Mouse (Mus musculus) ES-E14 (cell line): Measurements from ENCODE around the gene Hsp90b1. TPM values are rescaled to one million over a fixed set of nuclear protein-coding genes. Genes with fewer than 3 reads are reported as not detected.

Experiments
- DNase-seq: peaks from one replicate; pipeline ENCODE4 v3.0.0-alpha.2; 2013; ENCODE audit warnings: low read depth, low spot score
- H3K27ac ChIP-seq: 2 replicates; pipeline ENCODE4 v1.5.1; 2012; ENCODE audit warnings: low read depth, mild to moderate bottlenecking, low read length, moderate library complexity, mixed read lengths; ENCODE audit not compliant: poor library complexity, insufficient read depth, severe bottlenecking
- H3K36me3 ChIP-seq: 2 replicates; pipeline ENCODE4 v1.6.1; 2012; ENCODE audit warnings: mild to moderate bottlenecking, low read length, moderate library complexity, mixed read lengths; ENCODE audit not compliant: control insufficient read depth, poor library complexity, insufficient read depth, severe bottlenecking
- H3K4me1 ChIP-seq, 2 experiments: fragments of 150-350 bp in 1 of 2; sonication (generic) in 1 of 2; 2 replicates each; pipeline ENCODE4 v1.6.1; 2012; ENCODE audit warnings: low read length in 2 of 2, mild to moderate bottlenecking in 1 of 2, mixed read lengths in 1 of 2; ENCODE audit not compliant: control insufficient read depth in 2 of 2, insufficient read depth in 2 of 2, poor library complexity in 1 of 2
- H3K4me3 ChIP-seq, 2 experiments: fragments of 150-350 bp in 1 of 2; sonication (generic) in 1 of 2; 2 replicates each; pipeline ENCODE4 v1.5.1; 2012; ENCODE audit warnings: low read length in 2 of 2, low read depth in 1 of 2, mild to moderate bottlenecking in 1 of 2, mixed read lengths in 1 of 2; ENCODE audit not compliant: insufficient read depth in 1 of 2, poor library complexity in 1 of 2, severe bottlenecking in 1 of 2
- H3K9ac ChIP-seq: 2 replicates; pipeline ENCODE4 v1.6.1; 2012; ENCODE audit warnings: low read depth, mild to moderate bottlenecking, low read length, mixed read lengths; ENCODE audit not compliant: poor library complexity, insufficient read depth, severe bottlenecking
- H3K9me3 ChIP-seq: fragments of 150-350 bp; sonication (generic); 2 replicates; pipeline ENCODE4 v1.6.1; 2012; ENCODE audit warnings: low read depth, mild to moderate bottlenecking, low read length; ENCODE audit not compliant: control insufficient read depth, insufficient read depth
- CHD2 ChIP-seq: IDR thresholded peaks from 2 replicates; pipeline ENCODE4 v1.6.1; 2014; ENCODE audit warnings: mild to moderate bottlenecking, low read depth, low read length, inconsistent platforms
- HCFC1 ChIP-seq: IDR thresholded peaks from 2 replicates; pipeline ENCODE4 v1.6.1; 2012; ENCODE audit warnings: low read length, inconsistent platforms, borderline replicate concordance; ENCODE audit not compliant: insufficient read depth
- MAFK ChIP-seq: IDR thresholded peaks from 2 replicates; pipeline ENCODE4 v1.6.1; 2014; ENCODE audit warnings: mild to moderate bottlenecking, low read depth, low read length, inconsistent platforms; ENCODE audit not compliant: insufficient read depth
- ZC3H11A ChIP-seq: IDR thresholded peaks from 2 replicates; pipeline ENCODE4 v1.6.1; 2012; ENCODE audit warnings: low read depth, mild to moderate bottlenecking, inconsistent platforms, low read length, borderline replicate concordance
- ZNF384 ChIP-seq: IDR thresholded peaks from 2 replicates; pipeline ENCODE4 v1.6.1; 2012; ENCODE audit warnings: low read depth, low read length, inconsistent platforms
- in situ Hi-C, 2 experiments: fragments of 600-800 bp; cut with MboI; formaldehyde crosslinking; loops; one replicate each; pipeline ENCODE4 v1.15.1; 2025; ENCODE audit warnings: low sequenced_read_pairs in 2 of 2, inconsistent platforms in 1 of 2; ENCODE audit not compliant: unreplicated experiment in 2 of 2
- total RNA-seq: library from RNA; depleted of rRNA; stranded (reverse); fragments of 300-350 nt; gene quantifications from 2 replicates; pipeline ENCODE4 v1.2.3, GENCODE M21; 2012

Gene Hsp90b1
- total RNA-seq, 1 experiment, result 876 TPM

GRCm38 (mm10) chr10:86730823-86731499 lies 25.7 kb upstream of the Hsp90b1 start:
- no peak overlapping the region for H3K27ac ChIP-seq

GRCm38 (mm10) chr10:86728176-86728575 lies 22.9 kb upstream of the Hsp90b1 start:
- no peak overlapping the region for H3K9ac ChIP-seq
- H3K4me3 ChIP-seq, result no peak overlapping the region
- H3K27ac ChIP-seq, result no peak overlapping the region
- peaks cover 0 to 3% of the 10 kb centered on the region in 2 experiments; a peak in 2 of 4 replicates for H3K4me1 ChIP-seq
- H3K9me3 ChIP-seq, result no peaks in the 10 kb centered on the region
- TF ChIP-seq CHD2, result no peak
- TF ChIP-seq MAFK, result no peak
- no peak for TF ChIP-seq ZC3H11A
- TF ChIP-seq HCFC1, result no peak
- no peak for TF ChIP-seq ZNF384
- no peaks in the 10 kb centered on the region for H3K36me3 ChIP-seq
- no peak for DNase-seq
- in situ Hi-C loops, result no loop called here

More at GRCm38 (mm10) chr10:86730823-86731499, 25.7 kb upstream of the Hsp90b1 start:
- H3K9ac ChIP-seq, result peak overlapping the region; percentile 37; the same call in 1 of the 2 replicates
- no peaks in the 10 kb centered on the region for H3K9me3 ChIP-seq
- peaks cover 0 to 3% of the 10 kb centered on the region in 2 experiments; a peak in 2 of 4 replicates for H3K4me1 ChIP-seq
- H3K36me3 ChIP-seq, result no peaks in the 10 kb centered on the region
- peak overlapping the region; percentile 14 to 58 for H3K4me3 ChIP-seq
- TF ChIP-seq CHD2 (no peak), ZC3H11A (0 out of 2 replicates have a peak, but pooled peaks have one; percentile 13)
- peak; percentile 94 for DNase-seq
- in situ Hi-C loops, result no loop called here

- H3K4me3 ChIP-seq, result peak overlapping the region; percentile 33 to 62; a peak in 3 of 4 replicates
- no peak for DNase-seq
- no peaks in the 10 kb centered on the region for H3K36me3 ChIP-seq
- H3K27ac ChIP-seq, result no peak overlapping the region
- no peaks in the 10 kb centered on the region; a peak in 1 of 4 replicates for H3K4me1 ChIP-seq
- no peaks in the 10 kb centered on the region for H3K9me3 ChIP-seq
- in situ Hi-C loops, result no loop called here
- peak overlapping the region; percentile 35; the same call in 1 of the 2 replicates for H3K9ac ChIP-seq
- TF ChIP-seq CHD2 (no peak), HCFC1 (no peak), ZNF384 (no peak), MAFK (no peak), ZC3H11A (no peak)
These were observed 22.3 kb upstream of the Hsp90b1 start for GRCm38 (mm10) chr10:86727548-86727980.

DNA sequence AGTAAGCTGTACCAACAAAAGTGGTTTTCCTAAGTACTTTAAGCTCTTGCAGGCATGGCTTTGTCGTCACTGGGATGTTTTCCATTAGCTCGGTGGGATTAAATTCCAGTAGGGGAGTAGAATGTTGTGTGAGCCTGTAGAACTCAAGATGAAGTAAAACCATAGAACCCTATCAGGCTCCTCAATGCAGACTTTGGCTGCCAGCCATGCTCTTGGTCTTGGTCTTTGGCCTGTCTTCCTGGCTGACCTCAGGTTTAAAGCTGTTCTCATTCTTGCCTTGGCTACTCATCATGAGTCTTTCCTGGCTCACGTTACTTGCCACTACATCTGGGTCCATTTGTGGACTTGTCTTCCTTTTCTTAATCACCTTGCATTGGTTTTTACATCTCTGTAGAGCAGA lies 6.8 kb upstream of the Hsp90b1 start:
- Histone ChIP-seq H3K9ac (no peak overlapping the region), H3K9me3 (no peaks in the 10 kb centered on the region), H3K27ac (no peak overlapping the region), H3K36me3 (no peaks in the 10 kb centered on the region), H3K4me3 (no peak overlapping the region), H3K4me1 (no peaks in the 10 kb centered on the region)
- in situ Hi-C loops, result no loop called here
- no peak for DNase-seq
- TF ChIP-seq HCFC1, result no peak
- TF ChIP-seq ZC3H11A, result no peak
- TF ChIP-seq ZNF384, result no peak
- TF ChIP-seq MAFK, result no peak
- no peak for TF ChIP-seq CHD2

DNA sequence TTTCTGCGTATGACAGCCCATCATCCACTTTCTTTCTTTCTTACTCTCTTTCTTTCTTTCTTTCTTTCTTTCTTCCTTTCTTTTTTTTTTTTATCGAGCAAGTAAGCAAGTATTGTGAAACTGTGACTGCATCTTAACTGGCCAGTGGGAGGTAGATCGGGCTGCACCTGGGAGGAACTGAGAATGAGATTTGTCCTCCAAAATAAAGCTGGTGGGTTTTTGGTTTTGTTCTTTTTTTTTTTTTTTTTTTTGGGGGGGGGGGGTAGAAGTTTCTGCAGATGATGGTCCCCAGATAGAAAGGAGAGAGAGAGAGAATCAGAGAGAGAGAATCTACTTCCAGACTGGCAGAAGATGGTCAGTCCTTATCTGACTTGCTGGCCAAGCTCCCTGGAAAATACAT lies 1.8 kb upstream of the Hsp90b1 start:
- in situ Hi-C loops, result no loop called here
- no peak overlapping the region for H3K4me3 ChIP-seq
- H3K4me1 ChIP-seq, result peaks cover 0 to 2% of the 10 kb centered on the region in 2 experiments; a peak in 1 of 4 replicates
- no peak for DNase-seq
- no peak overlapping the region for H3K9ac ChIP-seq
- H3K9me3 ChIP-seq, result no peaks in the 10 kb centered on the region
- peaks cover 16% of the 10 kb centered on the region for H3K36me3 ChIP-seq
- no peak for TF ChIP-seq ZC3H11A
- no peak overlapping the region for H3K27ac ChIP-seq
